Mouse (Mus musculus) G1E (cell line): ENCODE measurements around the gene Zfp59. TPM values are rescaled to one million over a fixed set of nuclear protein-coding genes. Genes with fewer than 3 reads are reported as not detected.
A peak's percentile ranks its signal among the peaks of the same experiment; 100 is the strongest.
"Not testable (repeated sequence)": the region's sequence is repeated elsewhere in the genome, so short reads cannot be mapped to it uniquely, and the experiment has no call there.

Experiments used
- ATAC-seq: 2 replicates; pipeline ENCODE4 v1.8.0; 2016; ENCODE audit warnings: mild to moderate bottlenecking; ENCODE audit not compliant: insufficient number of reproducible peaks, poor library complexity, low FRiP score, severe bottlenecking; ENCODE audit errors: extremely low read depth
- DNase-seq: peaks from one replicate; pipeline ENCODE4 v3.0.0; 2012; ENCODE audit warnings: low spot score
- H3K27me3 ChIP-seq: 2 replicates; pipeline ENCODE4 v1.6.1; 2012; ENCODE audit warnings: mild to moderate bottlenecking, low read length, inconsistent platforms; ENCODE audit not compliant: insufficient read depth
- H3K36me3 ChIP-seq: replicated peaks from 2 replicates; pipeline ENCODE3; 2012; ENCODE audit warnings: mild to moderate bottlenecking, inconsistent platforms
- H3K4me1 ChIP-seq: 2 replicates; pipeline ENCODE4 v1.6.1; 2012; ENCODE audit warnings: low read depth, low read length, inconsistent platforms, mixed read lengths; ENCODE audit not compliant: insufficient read depth
- H3K4me3 ChIP-seq: 2 replicates; pipeline ENCODE4 v1.5.1; 2012; ENCODE audit warnings: low read depth, mild to moderate bottlenecking, inconsistent platforms, low read length, moderate library complexity, mixed read lengths
- H3K9me3 ChIP-seq: replicated peaks from 2 replicates; pipeline ENCODE4 v1.6.1; 2012; ENCODE audit warnings: inconsistent platforms
- CTCF ChIP-seq: IDR thresholded peaks from 2 replicates; pipeline ENCODE4 v1.5.1; 2012; ENCODE audit warnings: low read depth, low read length, inconsistent platforms, mixed read lengths
- GATA1 ChIP-seq: IDR thresholded peaks from 2 replicates; pipeline ENCODE4 v1.6.1; 2012; ENCODE audit warnings: borderline replicate concordance, low read length, inconsistent platforms, mixed read lengths
- GATA2 ChIP-seq: IDR thresholded peaks from 2 replicates; pipeline ENCODE4 v1.6.1; 2012; ENCODE audit warnings: low read depth, low read length, inconsistent platforms, borderline replicate concordance
- POLR2AphosphoS5 ChIP-seq: IDR thresholded peaks from 2 replicates; pipeline ENCODE4 v1.6.1; 2012; ENCODE audit warnings: low read depth, low read length, inconsistent platforms; ENCODE audit not compliant: insufficient replicate concordance
- TAL1 ChIP-seq: conservative IDR thresholded peaks from 2 replicates; pipeline ENCODE4 v1.6.1; 2012; ENCODE audit warnings: low read depth, low read length, inconsistent platforms, mixed read lengths
- polyA plus RNA-seq: library from polyadenylated mRNA; stranded (reverse); fragments of >175 nt; gene quantifications from 2 replicates; pipeline ENCODE4 v1.2.3, GENCODE M21; 2012
- total RNA-seq, 2 experiments: library from RNA; stranded (forward) in 1 of 2; stranded (reverse) in 1 of 2; fragments of 200-1000 nt in 1 of 2; fragments of >200 nt in 1 of 2; fragmentation: Nextera tagmentation in 1 of 2; gene quantifications; 2 replicates each; pipeline ENCODE4 v1.2.3; 2014 to 2017

Gene Zfp59
- total RNA-seq (2014; fragmentation: Nextera tagmentation) (9.6 TPM in 2 replicates), total RNA-seq (2017) (8.9 and 9.2 TPM in 2 replicates), polyA plus RNA-seq (0.15 and 0.33 TPM in 2 replicates)

- no peaks in the 10 kb centered on the region for H3K27me3 ChIP-seq
- TF ChIP-seq CTCF (no peak), GATA1 (no peak), POLR2AphosphoS5 (no peak), GATA2 (no peak), TAL1 (no peak)
- peak within 1 kb of the TSS; percentile 73 for H3K4me3 ChIP-seq
- H3K9me3 ChIP-seq = peaks cover 3% of the 10 kb centered on the region; the same call in 1 of the 2 replicates
- H3K4me1 ChIP-seq = peaks cover 21% of the 10 kb centered on the region
- H3K36me3 ChIP-seq = peaks cover 27% of the 10 kb centered on the region
- peak; percentile 91 for ATAC-seq
- DNase-seq = peak; percentile 71
Observed at GRCm38 (mm10) chr7:27838323-27839249, at the start of gene Zfp59. TSS of gene Zfp59 (plus strand) at chr7:27838607.

GRCm38 (mm10) chr7:27789306-27789705 is 49.1 kb upstream of the Zfp59 start:
- no peak overlapping the region for H3K4me3 ChIP-seq
- DNase-seq (no peak), ATAC-seq (no peak)
- H3K9me3 ChIP-seq = peaks cover 8% of the 10 kb centered on the region
- 0 out of 2 replicates have a peak, but pooled peaks cover 5% of the 10 kb centered on the region for H3K27me3 ChIP-seq
- no peak for TF ChIP-seq TAL1
- TF ChIP-seq POLR2AphosphoS5 = no peak
- TF ChIP-seq GATA2 = no peak
- H3K4me1 ChIP-seq = no peaks in the 10 kb centered on the region
- H3K36me3 ChIP-seq = no peaks in the 10 kb centered on the region

- not testable (repeated sequence) for H3K27me3 ChIP-seq, H3K4me1 ChIP-seq, DNase-seq, H3K36me3 ChIP-seq, ATAC-seq, H3K4me3 ChIP-seq, H3K9me3 ChIP-seq
Observed at GRCm38 (mm10) chr7:27793865-27794264, 44.5 kb upstream of the Zfp59 start.

GRCm38 (mm10) chr7:27794566-27794965 is 43.8 kb upstream of the Zfp59 start:
- Histone ChIP-seq H3K4me3 (no peak overlapping the region), H3K36me3 (no peaks in the 10 kb centered on the region), H3K9me3 (peaks cover 9% of the 10 kb centered on the region), H3K27me3 (0 out of 2 replicates have a peak, but pooled peaks cover 11% of the 10 kb centered on the region), H3K4me1 (no peaks in the 10 kb centered on the region)
- DNase-seq (no peak), ATAC-seq (no peak)
- TF ChIP-seq GATA1 (no peak), POLR2AphosphoS5 (no peak), TAL1 (no peak), GATA2 (no peak), CTCF (no peak)

- H3K27me3 ChIP-seq = 0 out of 2 replicates have a peak, but pooled peaks cover 6% of the 10 kb centered on the region
- peaks cover 9% of the 10 kb centered on the region for H3K9me3 ChIP-seq
- no peak for ATAC-seq
- no peak for DNase-seq
- H3K36me3 ChIP-seq = no peaks in the 10 kb centered on the region
- TF ChIP-seq GATA2 = no peak
- no peak for TF ChIP-seq POLR2AphosphoS5
- no peak for TF ChIP-seq GATA1
- TF ChIP-seq CTCF = no peak
- no peak overlapping the region for H3K4me3 ChIP-seq
- no peaks in the 10 kb centered on the region for H3K4me1 ChIP-seq
Observed at GRCm38 (mm10) chr7:27797906-27798811, 40.2 kb upstream of the Zfp59 start.

- H3K27me3 ChIP-seq = peaks cover 6% of the 10 kb centered on the region; the same call in 1 of the 2 replicates
- peaks cover 3% of the 10 kb centered on the region for H3K36me3 ChIP-seq
- H3K4me1 ChIP-seq = no peaks in the 10 kb centered on the region
- TF ChIP-seq GATA1 = no peak
- no peak for TF ChIP-seq GATA2
- no peak for TF ChIP-seq POLR2AphosphoS5
- TF ChIP-seq TAL1 = no peak
- TF ChIP-seq CTCF = no peak
- H3K9me3 ChIP-seq = peaks cover 9% of the 10 kb centered on the region
- DNase-seq (no peak), ATAC-seq (no peak)
- no peak overlapping the region for H3K4me3 ChIP-seq
Observed at GRCm38 (mm10) chr7:27801137-27801536, 37.3 kb upstream of the Zfp59 start.
